Comparison of ENCODE assay signal across 15 mouse cellular contexts in genomic region chr4:97690384-97690766, GRCm38 (mm10).
DNase-seq lines count a peak whose midpoint lies in the region; ATAC-seq and TF ChIP-seq lines count a peak whose summit lies in the region.
"Had no signal": no experiment of that assay in that cellular context is flagged by ENCODE, and none has a peak within 500 bp of the region (broad histone marks: within the 10 kb centered on the region; RNA-seq: fewer than 3 reads in every experiment).

No protein-coding gene starts in this region.

- no peak overlapping the region for H3K4me3 ChIP-seq in gastrocnemius, adult 2 months
- no peak overlapping the region for H3K4me3 ChIP-seq in hindbrain, embryonic 11.5 days (ENCODE audit: low read depth, low read length)
- no peak overlapping the region for H3K4me3 ChIP-seq in hindbrain, embryonic 16.5 days (ENCODE audit: low read length)
- no peak overlapping the region for H3K4me3 ChIP-seq in intestine, embryonic 16.5 days (ENCODE audit: low read length)
- no peak overlapping the region for H3K4me3 ChIP-seq in lung, postnatal 0 days (ENCODE audit: low read depth, low read length)
- H3K4me3 ChIP-seq in liver, embryonic 12.5 days: no peak overlapping the region
- H3K4me3 ChIP-seq: embryonic facial prominence, embryonic 13.5 days; midbrain, embryonic 13.5 days; neural tube, embryonic 12.5 days had no signal

- H3K27me3 ChIP-seq in hindbrain, embryonic 11.5 days (ENCODE audit: control insufficient read depth, insufficient read depth, low read length): no peaks in the 10 kb centered on the region
- no peaks in the 10 kb centered on the region for H3K27me3 ChIP-seq in hindbrain, embryonic 16.5 days (replicated peaks; ENCODE audit: control insufficient read depth, insufficient read depth, low read length)
- H3K27me3 ChIP-seq in intestine, embryonic 16.5 days (replicated peaks; ENCODE audit: control insufficient read depth, insufficient read depth, low read length): no peaks in the 10 kb centered on the region
- no peaks in the 10 kb centered on the region for H3K27me3 ChIP-seq in lung, postnatal 0 days (replicated peaks; ENCODE audit: insufficient read depth, low read length)
- H3K27me3 ChIP-seq in liver, embryonic 12.5 days (replicated peaks): no peaks in the 10 kb centered on the region
- H3K27me3 ChIP-seq: embryonic facial prominence, embryonic 13.5 days; midbrain, embryonic 13.5 days; neural tube, embryonic 12.5 days; Patski had no signal

- peak overlapping the region; percentile 46 for H3K27ac ChIP-seq in gastrocnemius, adult 2 months
- no peak overlapping the region for H3K27ac ChIP-seq in hindbrain, embryonic 11.5 days (ENCODE audit: low read depth, low read length)
- H3K27ac ChIP-seq in hindbrain, embryonic 16.5 days (ENCODE audit: low read depth, low read length): no peak overlapping the region
- H3K27ac ChIP-seq in intestine, embryonic 16.5 days (ENCODE audit: low read length): no peak overlapping the region
- H3K27ac ChIP-seq in lung, postnatal 0 days (ENCODE audit: low read length): peak overlapping the region; percentile 57
- no peak overlapping the region for H3K27ac ChIP-seq in liver, embryonic 12.5 days
- H3K27ac ChIP-seq: embryonic facial prominence, embryonic 13.5 days; liver, embryonic 14.5 days; midbrain, embryonic 13.5 days; neural tube, embryonic 12.5 days had no signal

- intact Hi-C loops in gastrocnemius, adult 2 months (cut with DNase I): no loop called here

- 76% methylated on average over 7 of the region's 7 CpGs for WGBS in hindbrain, embryonic 11.5 days
- WGBS in hindbrain, embryonic 16.5 days: 60% methylated on average over 7 of the region's 7 CpGs
- 67% methylated on average over 7 of the region's 7 CpGs for WGBS in intestine, embryonic 16.5 days
- 50% methylated on average over 7 of the region's 7 CpGs for WGBS in lung, postnatal 0 days
- 70% methylated on average over 7 of the region's 7 CpGs for WGBS in liver, embryonic 12.5 days (ENCODE audit: insufficient replicate concordance)

- H3K36me3 ChIP-seq in hindbrain, embryonic 11.5 days (ENCODE audit: control insufficient read depth, insufficient read depth, low read length): no peaks in the 10 kb centered on the region
- no peaks in the 10 kb centered on the region for H3K36me3 ChIP-seq in hindbrain, embryonic 16.5 days (ENCODE audit: control insufficient read depth, insufficient read depth, low read length)
- no peaks in the 10 kb centered on the region for H3K36me3 ChIP-seq in intestine, embryonic 16.5 days (ENCODE audit: control insufficient read depth, insufficient read depth, low read length)
- H3K36me3 ChIP-seq in lung, postnatal 0 days (ENCODE audit: insufficient read depth, low read length): no peaks in the 10 kb centered on the region
- no peaks in the 10 kb centered on the region for H3K36me3 ChIP-seq in liver, embryonic 12.5 days
- H3K36me3 ChIP-seq: embryonic facial prominence, embryonic 13.5 days; midbrain, embryonic 13.5 days; neural tube, embryonic 12.5 days had no signal

- ATAC-seq in hindbrain, embryonic 11.5 days (ENCODE audit: low FRiP score): 0 out of 2 replicates have a peak, but pooled peaks have one; percentile 5
- ATAC-seq in hindbrain, embryonic 16.5 days: no peak; the same call in 1 of the 2 replicates
- ATAC-seq in intestine, embryonic 16.5 days: peak; percentile 48
- peak; percentile 76 for ATAC-seq in lung, postnatal 0 days
- ATAC-seq in liver, embryonic 12.5 days: no peak
- ATAC-seq: midbrain, embryonic 13.5 days; Patski had no signal

- no peak overlapping the region for H3K4me2 ChIP-seq in hindbrain, embryonic 11.5 days (replicated peaks; ENCODE audit: low read depth, low read length)
- no peak overlapping the region for H3K4me2 ChIP-seq in hindbrain, embryonic 16.5 days (ENCODE audit: low read length)
- H3K4me2 ChIP-seq in intestine, embryonic 16.5 days (ENCODE audit: low read depth, low read length): no peak overlapping the region
- no peak overlapping the region for H3K4me2 ChIP-seq in lung, postnatal 0 days (replicated peaks; ENCODE audit: low read depth, low read length)
- no peak overlapping the region for H3K4me2 ChIP-seq in liver, embryonic 12.5 days
- H3K4me2 ChIP-seq: embryonic facial prominence, embryonic 13.5 days; midbrain, embryonic 13.5 days; neural tube, embryonic 12.5 days had no signal

- no peaks in the 10 kb centered on the region for H3K4me1 ChIP-seq in hindbrain, embryonic 11.5 days (replicated peaks; ENCODE audit: control insufficient read depth, insufficient read depth, low read length)
- 0 out of 2 replicates have a peak, but pooled peaks cover 2% of the 10 kb centered on the region for H3K4me1 ChIP-seq in hindbrain, embryonic 16.5 days (ENCODE audit: control insufficient read depth, insufficient read depth, low read depth, low read length)
- peaks cover 10% of the 10 kb centered on the region for H3K4me1 ChIP-seq in intestine, embryonic 16.5 days (ENCODE audit: control insufficient read depth, insufficient read depth, low read length)
- H3K4me1 ChIP-seq in lung, postnatal 0 days (ENCODE audit: insufficient read depth, low read depth, low read length): peaks cover 5% of the 10 kb centered on the region
- no peaks in the 10 kb centered on the region for H3K4me1 ChIP-seq in liver, embryonic 12.5 days
- H3K4me1 ChIP-seq: midbrain, embryonic 13.5 days had no signal

- DNase-seq in gastrocnemius, adult 2 months: no peak
- no peak for DNase-seq in gastrocnemius, postnatal 4 days (ENCODE audit: low spot score in 2 of 2)
- DNase-seq in hindbrain, embryonic 11.5 days (ENCODE audit: low spot score): no peak
- no peak for DNase-seq in lung, postnatal 0 days (ENCODE audit: low spot score)
- DNase-seq in urinary bladder, postnatal 25 days (ENCODE audit: low spot score): no peak
- DNase-seq: cerebellum, adult 11 months; right cerebral cortex, postnatal 4 days had no signal

- peak; percentile 54 for TF ChIP-seq EP300 in lung, postnatal 0 days (IDR thresholded peaks at IDR 0.05)

- H3K9ac ChIP-seq in hindbrain, embryonic 11.5 days (ENCODE audit: low read depth, low read length): no peak overlapping the region
- H3K9ac ChIP-seq in hindbrain, embryonic 16.5 days (ENCODE audit: low read depth, low read length): no peak overlapping the region
- H3K9ac ChIP-seq in intestine, embryonic 16.5 days (ENCODE audit: low read depth, low read length): no peak overlapping the region
- no peak overlapping the region for H3K9ac ChIP-seq in lung, postnatal 0 days (replicated peaks; ENCODE audit: low read depth)
- no peak overlapping the region for H3K9ac ChIP-seq in liver, embryonic 12.5 days
- H3K9ac ChIP-seq: embryonic facial prominence, embryonic 13.5 days; liver, embryonic 14.5 days; midbrain, embryonic 13.5 days; neural tube, embryonic 12.5 days had no signal

- H3K9me3 ChIP-seq in hindbrain, embryonic 11.5 days (ENCODE audit: control insufficient read depth, low read length): no peaks in the 10 kb centered on the region
- H3K9me3 ChIP-seq in hindbrain, embryonic 16.5 days (ENCODE audit: control insufficient read depth, low read length): no peaks in the 10 kb centered on the region
- H3K9me3 ChIP-seq in intestine, embryonic 16.5 days (ENCODE audit: control insufficient read depth, low read length): no peaks in the 10 kb centered on the region
- H3K9me3 ChIP-seq in lung, postnatal 0 days (ENCODE audit: low read length): no peaks in the 10 kb centered on the region
- H3K9me3 ChIP-seq in liver, embryonic 12.5 days (replicated peaks): no peaks in the 10 kb centered on the region
- H3K9me3 ChIP-seq: embryonic facial prominence, embryonic 13.5 days; midbrain, embryonic 13.5 days; neural tube, embryonic 12.5 days had no signal

- no peak for TF ChIP-seq CTCF in gastrocnemius, adult 2 months (IDR thresholded peaks at IDR 0.05)
- peak; percentile 2; the same call in 1 of the 2 replicates for TF ChIP-seq CTCF in lung, postnatal 0 days (IDR thresholded peaks at IDR 0.05)

Comparison
In these comparisons a context has a peak if more than half of its experiments do, and no peak if none do; other contexts are left out.
1. ATAC-seq: peak in hindbrain, embryonic 11.5 days (single experiment), intestine, embryonic 16.5 days (single experiment) and lung, postnatal 0 days (single experiment); none in hindbrain, embryonic 16.5 days (single experiment) and liver, embryonic 12.5 days (single experiment).
2. H3K27ac ChIP-seq: peak in gastrocnemius, adult 2 months (single experiment) and lung, postnatal 0 days (single experiment); none in hindbrain, embryonic 11.5 days (single experiment), hindbrain, embryonic 16.5 days (single experiment), intestine, embryonic 16.5 days (single experiment) and liver, embryonic 12.5 days (single experiment).